ENCODE assay signal across 21 mouse cellular contexts in the genomic region with DNA sequence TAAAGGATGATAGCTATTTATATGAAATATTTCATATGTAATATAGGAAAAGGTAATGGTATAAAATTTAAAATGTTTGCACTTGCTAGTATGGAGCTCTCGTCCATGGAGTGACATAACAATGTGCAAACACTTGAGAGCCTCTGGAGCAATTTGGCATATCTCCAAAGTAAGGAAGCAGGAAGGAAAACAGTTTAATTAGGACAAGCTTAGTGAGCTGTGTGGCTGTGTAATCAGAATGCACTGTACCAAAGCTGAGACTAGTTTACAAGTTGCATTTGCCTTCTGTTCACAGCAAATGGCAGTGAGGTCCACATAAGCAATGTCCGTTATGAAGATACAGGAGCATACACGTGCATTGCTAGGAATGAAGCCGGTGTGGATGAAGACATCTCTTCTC.
DNase-seq lines count a peak whose midpoint lies in the region; ATAC-seq and TF ChIP-seq lines count a peak whose summit lies in the region.
"Had no signal": no experiment of that assay in that cellular context is flagged by ENCODE, and none has a peak within 500 bp of the region (broad histone marks: within the 10 kb centered on the region; RNA-seq: fewer than 3 reads in every experiment).

No protein-coding gene starts in this region.

- no peak overlapping the region for H3K4me2 ChIP-seq in hindbrain, embryonic 15.5 days
- H3K4me2 ChIP-seq in hindbrain, embryonic 11.5 days (replicated peaks; ENCODE audit: low read depth, low read length), result no peak overlapping the region
- H3K4me2 ChIP-seq in hindbrain, postnatal 0 days (ENCODE audit: low read depth, low read length), result no peak overlapping the region
- no peak overlapping the region for H3K4me2 ChIP-seq in liver, embryonic 12.5 days
- H3K4me2 ChIP-seq: embryonic facial prominence, embryonic 12.5 days; heart, embryonic 13.5 days; midbrain, embryonic 11.5 days had no signal

- peak; percentile 11 to 40 for DNase-seq in cerebellum, adult 2 months
- DNase-seq in cerebellum, adult 11 months, result no peak
- no peak for DNase-seq in hindbrain, embryonic 11.5 days (ENCODE audit: low spot score)
- DNase-seq in brain, adult 2 months (ENCODE audit: low read depth, low spot score), result peak; percentile 56
- peak; percentile 42 for DNase-seq in hindbrain, postnatal 0 days (ENCODE audit: low spot score)
- DNase-seq: adrenal gland, adult 8-10 months; heart, adult 11 months; heart, postnatal 36 days; kidney, postnatal 10 days; liver; lung, adult 18-20 months; lung, postnatal 4 days; thymus, postnatal 25 days had no signal

- H3K4me1 ChIP-seq in cerebellum, adult 2 months (ENCODE audit: control insufficient read depth, insufficient read depth, low read length), result no peaks in the 10 kb centered on the region
- no peaks in the 10 kb centered on the region for H3K4me1 ChIP-seq in hindbrain, embryonic 15.5 days (replicated peaks)
- no peaks in the 10 kb centered on the region for H3K4me1 ChIP-seq in hindbrain, embryonic 11.5 days (replicated peaks; ENCODE audit: control insufficient read depth, insufficient read depth, low read length)
- no peaks in the 10 kb centered on the region for H3K4me1 ChIP-seq in hindbrain, postnatal 0 days (ENCODE audit: insufficient read depth, low read length)
- no peaks in the 10 kb centered on the region for H3K4me1 ChIP-seq in liver, embryonic 12.5 days
- H3K4me1 ChIP-seq: embryonic facial prominence, embryonic 12.5 days; heart, embryonic 13.5 days had no signal

- H3K9ac ChIP-seq in hindbrain, embryonic 15.5 days, result no peak overlapping the region
- H3K9ac ChIP-seq in hindbrain, embryonic 11.5 days (ENCODE audit: low read depth, low read length), result no peak overlapping the region
- H3K9ac ChIP-seq in hindbrain, postnatal 0 days (replicated peaks; ENCODE audit: low read length), result no peak overlapping the region
- no peak overlapping the region for H3K9ac ChIP-seq in liver, embryonic 12.5 days
- H3K9ac ChIP-seq: embryonic facial prominence, embryonic 12.5 days; heart, embryonic 13.5 days had no signal

- H3K9me3 ChIP-seq in hindbrain, embryonic 15.5 days, result no peaks in the 10 kb centered on the region
- H3K9me3 ChIP-seq in hindbrain, embryonic 11.5 days (ENCODE audit: control insufficient read depth, low read length), result no peaks in the 10 kb centered on the region
- no peaks in the 10 kb centered on the region for H3K9me3 ChIP-seq in hindbrain, postnatal 0 days (ENCODE audit: low read length)
- H3K9me3 ChIP-seq in liver, embryonic 12.5 days (replicated peaks), result no peaks in the 10 kb centered on the region
- H3K9me3 ChIP-seq: embryonic facial prominence, embryonic 12.5 days; heart, embryonic 13.5 days had no signal

- no peak for TF ChIP-seq CTCF in cerebellum, adult 2 months (IDR thresholded peaks at IDR 0.05; ENCODE audit: borderline replicate concordance, insufficient read depth, low read depth, low read length)
- TF ChIP-seq CTCF in hindbrain, postnatal 0 days (IDR thresholded peaks at IDR 0.05; ENCODE audit: low read depth), result no peak

- H3K4me3 ChIP-seq in cerebellum, adult 2 months (replicated peaks; ENCODE audit: insufficient read depth, low read depth, low read length), result no peak overlapping the region
- H3K4me3 ChIP-seq in hindbrain, embryonic 15.5 days, result no peak overlapping the region
- no peak overlapping the region for H3K4me3 ChIP-seq in hindbrain, embryonic 11.5 days (ENCODE audit: low read depth, low read length)
- H3K4me3 ChIP-seq in hindbrain, postnatal 0 days (ENCODE audit: low read length), result no peak overlapping the region
- H3K4me3 ChIP-seq in liver, embryonic 12.5 days, result no peak overlapping the region
- H3K4me3 ChIP-seq: embryonic facial prominence, embryonic 12.5 days; heart, embryonic 13.5 days; layer of hippocampus, adult 2 months had no signal

- ATAC-seq in hindbrain, embryonic 15.5 days (ENCODE audit: low FRiP score, low read depth), result peak; percentile 51; the same call in 1 of the 2 replicates
- ATAC-seq in hindbrain, embryonic 11.5 days (ENCODE audit: low FRiP score), result no peak
- peak; percentile 47; the same call in 1 of the 2 replicates for ATAC-seq in hindbrain, postnatal 0 days
- no peak for ATAC-seq in liver, embryonic 12.5 days
- ATAC-seq: intestine, postnatal 0 days had no signal

- TF ChIP-seq POLR2A in cerebellum, adult 2 months (IDR thresholded peaks at IDR 0.05; ENCODE audit: borderline replicate concordance, insufficient read depth, low read length), result no peak

- no peaks in the 10 kb centered on the region for H3K36me3 ChIP-seq in hindbrain, embryonic 15.5 days
- H3K36me3 ChIP-seq in hindbrain, embryonic 11.5 days (ENCODE audit: control insufficient read depth, insufficient read depth, low read length), result no peaks in the 10 kb centered on the region
- H3K36me3 ChIP-seq in hindbrain, postnatal 0 days (ENCODE audit: insufficient read depth, low read length), result no peaks in the 10 kb centered on the region
- H3K36me3 ChIP-seq in liver, embryonic 12.5 days, result no peaks in the 10 kb centered on the region
- H3K36me3 ChIP-seq: embryonic facial prominence, embryonic 12.5 days; heart, embryonic 13.5 days had no signal

- H3K27me3 ChIP-seq in cerebellum, adult 2 months (ENCODE audit: control insufficient read depth, insufficient read depth, low read length), result no peaks in the 10 kb centered on the region
- no peaks in the 10 kb centered on the region for H3K27me3 ChIP-seq in hindbrain, embryonic 15.5 days
- H3K27me3 ChIP-seq in hindbrain, embryonic 11.5 days (ENCODE audit: control insufficient read depth, insufficient read depth, low read length), result no peaks in the 10 kb centered on the region
- H3K27me3 ChIP-seq in hindbrain, postnatal 0 days (ENCODE audit: insufficient read depth, low read length), result no peaks in the 10 kb centered on the region
- H3K27me3 ChIP-seq in liver, embryonic 12.5 days (replicated peaks), result no peaks in the 10 kb centered on the region
- H3K27me3 ChIP-seq: embryonic facial prominence, embryonic 12.5 days; heart, embryonic 13.5 days had no signal

- 30% methylated on average over 4 of the region's 4 CpGs for WGBS in cerebellum, adult 2 months
- WGBS in hindbrain, embryonic 15.5 days, result 63% methylated on average over 4 of the region's 4 CpGs
- WGBS in hindbrain, embryonic 11.5 days, result 85% methylated on average over 4 of the region's 4 CpGs
- WGBS in hindbrain, postnatal 0 days, result 54% methylated on average over 4 of the region's 4 CpGs
- 58% methylated on average over 4 of the region's 4 CpGs for WGBS in liver, embryonic 12.5 days (ENCODE audit: insufficient replicate concordance)

- no peak overlapping the region for H3K27ac ChIP-seq in cerebellum, adult 2 months (ENCODE audit: insufficient read depth, low read length)
- H3K27ac ChIP-seq in hindbrain, embryonic 15.5 days (replicated peaks), result peak overlapping the region; percentile 38; the same call in 1 of the 2 replicates
- H3K27ac ChIP-seq in hindbrain, embryonic 11.5 days (ENCODE audit: low read depth, low read length), result no peak overlapping the region
- no peak overlapping the region for H3K27ac ChIP-seq in hindbrain, postnatal 0 days
- no peak overlapping the region for H3K27ac ChIP-seq in liver, embryonic 12.5 days
- H3K27ac ChIP-seq: embryonic facial prominence, embryonic 12.5 days; heart, embryonic 13.5 days; layer of hippocampus, adult 2 months; stomach, postnatal 0 days had no signal

Comparison
In these comparisons a context has a peak if more than half of its experiments do, and no peak if none do; other contexts are left out.
1. DNase-seq: peak in cerebellum, adult 2 months (2 of 2), brain, adult 2 months (single experiment) and hindbrain, postnatal 0 days (single experiment); none in cerebellum, adult 11 months (single experiment) and hindbrain, embryonic 11.5 days (single experiment).
2. ATAC-seq: peak in hindbrain, embryonic 15.5 days (single experiment) and hindbrain, postnatal 0 days (single experiment); none in hindbrain, embryonic 11.5 days (single experiment) and liver, embryonic 12.5 days (single experiment).